Mouse (Mus musculus) heart, embryonic 15.5 days (tissue): ENCODE data around the gene Gnl1. TPM values are rescaled to one million over a fixed set of nuclear protein-coding genes. Genes with fewer than 3 reads are reported as not detected.
A peak's percentile ranks its signal among the peaks of the same experiment; 100 is the strongest.

Experiments used
- microRNA counts: library from miRNA; unstranded; fragments of <30 nt; microRNA quantifications from one replicate; lab custom pipeline; 2016
- microRNA-seq: library from miRNA; unstranded; fragments of <30 nt; microRNA quantifications from one replicate; pipeline ENCODE4, GENCODE M21; 2016
- polyA plus RNA-seq: library from polyadenylated mRNA; unstranded; fragments of >200 nt; fragmentation: Nextera tagmentation; extraction: Ambion mirVana; gene quantifications from 2 replicates; pipeline ENCODE4 v1.2.1, GENCODE M21; 2015

Gene Gnl1
- polyA plus RNA-seq, 1 experiment from 2014 or later = 31.4 TPM

MicroRNAs within 50 kb of the gene (microRNA counts, 519-probe panel; counts per million panel counts)
- microRNA mmu-miR-877 (lab: Ali Mortazavi, UCI) = 1,950 counts per million, percentile 20 among the panel's probes with 10 or more counts

Small RNAs within 50 kb of the gene (microRNA-seq; reads per million reads assigned to microRNA genes)
- gene Mir877 = 52.7 reads per million, percentile 43 among the genes with 10 or more reads in this experiment

Other genes with a start within 250 kb of the Gnl1 start
- 49.7 and 56.5 TPM in 2 replicates for gene Ier3, start 158.2 kb upstream of the Gnl1 start, polyA plus RNA-seq
- 103 and 109 TPM in 2 replicates for gene Flot1, start 156.6 kb upstream of the Gnl1 start, polyA plus RNA-seq
- 567 and 662 TPM in 2 replicates for gene Tubb5, start 141.5 kb upstream of the Gnl1 start, polyA plus RNA-seq
- gene Mdc1, start 138.3 kb upstream of the Gnl1 start, polyA plus RNA-seq = 12.6 and 17.0 TPM in 2 replicates
- 38.7 and 46.2 TPM in 2 replicates for gene Nrm, start 118.5 kb upstream of the Gnl1 start, polyA plus RNA-seq
- gene Ppp1r18, start 114.3 kb upstream of the Gnl1 start, polyA plus RNA-seq = 17.9 and 21.4 TPM in 2 replicates
- gene Dhx16, start 100.0 kb upstream of the Gnl1 start, polyA plus RNA-seq = 19.7 and 31.1 TPM in 2 replicates
- 23.9 and 27.6 TPM in 2 replicates for gene 2310061I04Rik, start 82.4 kb upstream of the Gnl1 start, polyA plus RNA-seq
- 38.7 and 50.7 TPM in 2 replicates for gene Atat1, start 69.8 kb upstream of the Gnl1 start, polyA plus RNA-seq
- gene Mrps18b, start 63.5 kb upstream of the Gnl1 start, polyA plus RNA-seq = 64.2 and 69.2 TPM in 2 replicates
- 26.5 and 28.1 TPM in 2 replicates for gene Ppp1r10, start 63.4 kb upstream of the Gnl1 start, polyA plus RNA-seq
- 57.8 and 71.3 TPM in 2 replicates for gene Abcf1, start 10.1 kb upstream of the Gnl1 start, polyA plus RNA-seq
- gene Prr3, start 385 bp downstream of the Gnl1 start, polyA plus RNA-seq = 13.7 and 20.4 TPM in 2 replicates
- gene H2-T24, start 40.7 kb downstream of the Gnl1 start, polyA plus RNA-seq = 1.3 and 2.7 TPM in 2 replicates
- 4.7 and 11.6 TPM in 2 replicates for gene H2-T23, start 53.0 kb downstream of the Gnl1 start, polyA plus RNA-seq
- 7.0 and 12.0 TPM in 2 replicates for gene H2-T22, start 62.9 kb downstream of the Gnl1 start, polyA plus RNA-seq
- not detected in 2 replicates for gene Gm6034, start 63.1 kb downstream of the Gnl1 start, polyA plus RNA-seq
- 0.13 TPM in 1 of 2 replicates, not detected in the other for gene Gm11127, start 78.5 kb downstream of the Gnl1 start, polyA plus RNA-seq
- not detected in 2 replicates for gene Gm19684, start 141.8 kb downstream of the Gnl1 start, polyA plus RNA-seq
- not detected in 2 replicates for gene Gm7030, start 149.6 kb downstream of the Gnl1 start, polyA plus RNA-seq
- gene Gm8909, start 188.7 kb downstream of the Gnl1 start, polyA plus RNA-seq = 0.84 and 1.8 TPM in 2 replicates
- gene H2-T3, start 210.4 kb downstream of the Gnl1 start, polyA plus RNA-seq = 0.36 TPM in 1 of 2 replicates, not detected in the other